Mouse (Mus musculus) heart, adult 9 months (tissue): ENCODE results near the gene Spa17.

Experiments
- DNase-seq, 2 experiments: peaks; one replicate each; pipeline ENCODE4 v3.0.0; 2022; ENCODE audit warnings: low spot score in 2 of 2

Spa17 gene

DNA sequence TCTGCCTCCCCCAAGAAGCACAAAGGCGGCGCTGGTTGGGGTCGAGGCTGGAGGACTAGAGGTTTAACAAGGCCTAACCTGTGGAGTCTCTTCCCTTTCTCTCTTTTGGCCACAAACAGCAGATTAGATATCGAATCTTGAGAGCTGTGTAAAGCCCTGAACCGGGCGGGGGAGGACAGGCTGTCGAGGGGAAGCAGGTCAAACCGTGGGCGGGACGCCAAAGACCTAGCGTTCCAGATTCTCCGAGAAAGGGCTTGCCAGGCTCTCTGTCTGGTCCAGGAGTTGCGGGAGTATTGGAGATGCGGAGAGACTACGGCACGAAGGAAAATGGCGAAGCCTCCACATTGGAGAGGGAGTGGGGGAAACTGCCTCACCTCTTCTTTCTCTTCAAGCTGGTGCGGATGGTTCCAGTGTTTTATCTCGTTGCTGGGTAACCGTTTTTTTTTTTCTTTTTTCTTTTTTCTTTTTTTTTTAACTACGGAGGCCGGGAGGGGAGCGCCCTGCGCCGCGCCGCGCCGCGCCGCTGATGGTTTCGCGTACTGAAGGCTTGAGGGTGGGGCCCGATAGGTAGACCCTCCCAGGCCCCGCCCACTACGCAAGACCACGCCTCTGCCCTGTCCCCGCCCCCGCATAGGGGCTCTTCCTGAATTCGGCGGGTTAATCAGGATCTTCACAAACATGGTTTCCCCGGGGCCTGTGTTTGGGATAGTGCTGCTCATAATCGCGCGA, at the start of gene Spa17:
Gene Spa17, minus strand, starts transcription at position 541 of the 729 bp plus-strand sequence.
- peak; percentile 86 to 90 for DNase-seq

DNA sequence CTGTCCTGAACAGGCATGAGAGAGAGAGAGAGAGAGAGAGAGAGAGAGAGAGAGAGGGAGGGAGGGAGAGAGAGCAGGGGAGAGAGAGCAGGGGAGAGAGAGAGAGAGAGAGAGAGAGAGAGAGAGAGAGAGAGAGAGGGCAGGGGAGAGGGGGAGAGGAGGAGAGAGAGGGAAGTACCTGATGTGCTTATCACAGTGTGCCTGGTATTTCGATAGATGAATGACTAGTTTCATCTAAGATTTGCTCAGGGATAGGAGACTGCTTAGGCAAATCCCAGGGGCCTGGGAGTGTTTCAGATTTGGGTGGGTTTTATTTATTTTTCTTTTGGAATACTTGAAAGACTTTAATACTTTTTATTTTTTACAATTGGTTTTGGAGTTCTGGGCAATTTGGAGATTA, 49.7 kb upstream of the Spa17 start:
- no peak for DNase-seq

GRCm38 (mm10) chr9:37659413-37659812, 45.9 kb upstream of the Spa17 start:
- no peak for DNase-seq

GRCm38 (mm10) chr9:37656931-37657481, 43.5 kb upstream of the Spa17 start, which contains the start of gene Tbrg1:
TSS of gene Tbrg1 (minus strand) at chr9:37657312.
- peak; percentile 87 for DNase-seq

DNA sequence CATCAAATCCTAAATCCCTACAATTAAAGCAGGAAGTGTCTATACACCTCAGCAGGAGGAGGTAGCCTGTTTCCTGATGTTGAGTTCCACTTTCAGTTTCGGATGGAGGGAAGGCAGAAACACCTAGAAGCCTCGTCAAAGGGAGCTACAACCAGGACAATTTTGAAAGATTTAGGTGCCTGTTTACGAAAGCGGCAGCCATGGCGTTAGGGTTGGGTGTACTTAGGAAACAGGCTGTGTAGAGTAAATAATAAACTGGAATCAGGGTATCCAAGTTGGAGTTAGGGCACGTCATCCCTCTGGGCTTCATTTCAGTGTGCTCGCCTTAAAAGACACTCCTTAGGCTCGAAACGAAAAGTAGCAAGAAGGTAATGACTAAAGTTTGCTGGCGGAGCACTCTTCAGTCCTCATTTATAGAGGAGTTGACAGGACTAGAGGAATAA, 42.9 kb upstream of the Spa17 start:
- peak; percentile 7 to 23 for DNase-seq

DNA sequence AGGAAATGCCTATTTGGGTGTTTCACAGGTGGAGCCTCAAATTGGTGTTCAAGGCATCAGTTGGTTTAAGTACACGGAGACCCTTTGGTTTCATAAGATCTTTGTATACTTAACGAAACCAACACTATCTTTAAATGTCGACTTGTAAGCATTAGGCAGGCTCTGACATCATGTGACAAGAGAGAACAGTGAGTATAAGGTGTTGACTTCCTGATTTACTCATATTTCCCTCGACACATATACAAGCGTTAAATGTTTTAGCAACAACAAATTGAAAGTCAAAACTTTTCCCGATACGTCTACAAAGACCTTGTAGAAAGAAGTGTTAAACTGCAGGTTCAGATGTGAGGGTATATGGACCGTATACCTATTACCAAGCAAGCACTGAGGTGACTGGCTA, 42.4 kb upstream of the Spa17 start:
- no peak for DNase-seq

DNA sequence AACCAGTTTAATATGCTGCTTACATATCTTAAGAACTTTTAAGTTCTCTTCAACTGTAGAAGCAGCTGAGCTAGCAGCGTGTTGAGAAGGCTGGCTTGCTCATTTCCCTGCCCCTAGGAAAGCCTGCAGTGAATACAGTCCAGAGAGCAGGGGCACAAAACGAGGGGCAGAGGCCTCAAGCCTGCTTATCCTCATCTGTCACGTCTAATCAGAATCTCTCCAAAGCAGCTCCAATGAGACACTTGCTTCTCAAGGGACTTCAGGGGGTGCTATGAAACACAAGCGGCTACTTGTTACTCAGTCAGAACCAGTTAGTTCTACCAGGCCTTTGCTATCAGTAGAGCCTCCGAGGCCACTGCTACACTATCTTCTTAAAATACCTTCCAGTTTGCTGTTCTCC, 40.3 kb upstream of the Spa17 start:
- no peak for DNase-seq

DNA sequence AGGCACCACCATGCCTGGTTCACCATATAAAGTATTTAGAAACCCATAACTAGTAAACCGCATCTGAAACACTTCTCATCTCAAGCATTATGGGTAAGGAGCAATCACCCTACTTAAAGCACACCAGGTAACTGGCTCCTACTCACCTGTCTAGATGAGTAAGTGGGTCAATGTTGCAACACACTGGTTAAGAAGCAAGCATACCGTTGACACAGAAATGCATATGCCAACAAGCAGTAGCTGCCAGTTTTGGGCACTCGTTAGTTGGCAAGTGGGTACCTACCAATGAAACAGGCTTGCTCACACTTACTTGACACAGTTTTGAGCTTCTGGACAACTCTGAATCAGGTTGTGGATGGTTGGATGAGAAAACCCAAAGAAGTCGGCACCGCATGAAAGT, 37.1 kb upstream of the Spa17 start:
- DNase-seq: no peak

DNA sequence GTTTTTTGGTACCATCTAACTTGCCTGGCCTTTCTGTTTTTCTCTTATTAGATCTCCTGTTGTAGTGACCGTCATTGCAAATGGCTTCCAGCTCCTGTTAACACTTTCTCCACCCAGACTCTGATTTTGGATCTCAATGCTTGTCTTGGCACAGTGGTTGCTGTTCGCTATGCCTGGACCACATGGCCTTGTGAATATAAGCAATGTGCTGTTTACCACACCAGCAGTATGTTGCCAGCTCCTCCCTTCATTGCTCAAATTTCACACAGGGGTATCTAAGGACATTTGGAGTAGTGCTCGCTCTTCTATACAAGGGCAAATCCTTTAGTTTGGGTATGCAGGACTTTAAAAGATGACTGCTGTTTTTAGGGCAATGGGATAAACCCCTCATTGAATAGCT, 32.7 kb upstream of the Spa17 start:
- DNase-seq: no peak

DNA sequence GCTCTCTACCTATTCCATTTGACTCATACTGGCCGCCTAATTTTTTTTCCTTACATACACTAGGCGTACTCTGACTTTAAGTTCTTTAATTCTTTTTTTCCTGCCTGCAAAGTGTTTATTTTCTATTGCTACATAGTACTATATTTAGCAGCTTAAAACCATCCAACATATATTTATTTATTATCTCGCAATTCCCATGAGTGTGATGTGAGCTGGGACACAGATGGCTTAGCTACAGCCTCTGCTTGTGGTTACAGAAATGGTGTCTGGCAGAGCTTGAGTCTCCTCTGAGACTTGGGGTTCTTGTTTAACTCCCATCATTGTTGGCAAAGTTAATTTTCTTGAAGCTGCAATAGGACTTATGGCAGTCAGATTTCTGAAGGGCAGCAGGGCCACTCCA, 25.2 kb upstream of the Spa17 start:
- no peak for DNase-seq

GRCm38 (mm10) chr9:37636800-37637542, 23.4 kb upstream of the Spa17 start:
- no peak for DNase-seq

DNA sequence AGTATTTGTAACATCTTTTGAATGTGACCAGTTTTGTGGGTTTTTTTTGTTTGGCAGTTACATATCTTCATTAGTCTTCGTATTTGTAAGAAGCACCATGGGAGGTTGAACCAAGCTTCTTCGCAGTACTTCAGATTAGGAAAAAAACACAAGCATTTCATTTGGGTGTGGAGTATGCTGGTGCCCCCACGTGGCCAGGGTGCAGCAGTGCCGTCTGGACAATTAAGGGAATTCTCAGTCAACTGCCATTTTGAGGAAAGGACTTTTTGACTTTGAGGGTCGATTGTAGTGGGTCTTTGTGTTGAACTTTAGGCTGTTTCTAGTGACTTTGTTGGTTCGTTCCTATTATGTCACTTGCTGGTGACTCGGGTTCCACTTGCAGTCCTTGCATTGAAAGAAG, 22.8 kb upstream of the Spa17 start:
- peak in 1 of 2 experiments; percentile 15 for DNase-seq

DNA sequence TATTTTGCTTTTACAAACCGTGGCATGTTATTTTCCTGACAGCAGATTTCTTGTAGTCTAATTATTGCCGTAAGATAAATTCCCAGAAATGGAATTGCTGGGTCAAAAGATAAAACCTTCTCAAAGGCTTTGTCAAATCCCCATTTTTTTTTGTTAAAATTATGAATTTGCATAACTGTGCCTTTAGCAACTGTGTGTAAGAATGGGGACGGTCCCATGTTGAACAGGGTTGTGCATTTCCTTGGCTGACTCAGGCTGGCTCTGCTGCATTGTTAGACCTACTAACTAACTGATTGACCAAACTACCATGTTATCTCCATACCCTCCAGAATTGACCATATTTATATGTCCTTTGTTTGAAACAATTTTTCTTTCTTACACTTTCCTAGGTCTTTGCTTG, 20.7 kb upstream of the Spa17 start:
- no peak for DNase-seq

DNA sequence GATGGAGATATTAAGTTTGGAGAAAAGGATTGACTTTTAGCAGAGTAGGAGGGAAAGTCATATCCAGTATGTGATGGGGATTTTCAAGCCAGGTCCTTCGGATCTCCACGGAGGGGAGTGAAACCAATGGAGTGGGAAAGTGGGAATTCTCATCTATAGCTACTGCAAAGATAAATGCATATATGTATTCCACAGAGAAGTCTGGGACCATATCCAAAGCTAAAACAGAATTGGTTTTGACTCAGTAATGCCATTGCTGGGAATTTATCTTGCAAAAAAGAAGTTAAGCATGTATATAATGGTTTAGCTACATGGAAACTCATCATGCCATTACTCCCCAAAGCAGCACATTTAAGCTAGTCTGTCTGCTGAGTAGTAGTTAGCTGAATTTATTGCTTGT, 18.8 kb upstream of the Spa17 start:
- DNase-seq: no peak

DNA sequence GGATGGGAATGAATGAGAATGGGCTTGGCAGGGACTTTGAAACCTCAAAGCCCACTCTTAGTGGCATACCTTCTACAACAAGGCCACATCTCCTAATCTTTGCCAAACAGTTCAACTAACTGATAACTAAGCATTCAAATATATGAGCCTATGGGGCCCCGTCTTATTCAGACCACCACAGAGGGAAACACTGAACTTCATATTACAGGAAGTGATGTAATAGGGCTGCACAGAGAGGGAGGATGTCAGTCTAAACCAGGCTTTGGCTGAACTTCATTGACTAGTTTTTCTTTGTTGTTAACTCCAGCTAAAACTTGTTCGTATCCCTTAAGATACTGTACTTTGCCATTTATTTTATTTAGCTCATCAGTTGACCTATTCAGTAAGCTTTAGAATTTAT, 16.4 kb upstream of the Spa17 start:
- DNase-seq: no peak

DNA sequence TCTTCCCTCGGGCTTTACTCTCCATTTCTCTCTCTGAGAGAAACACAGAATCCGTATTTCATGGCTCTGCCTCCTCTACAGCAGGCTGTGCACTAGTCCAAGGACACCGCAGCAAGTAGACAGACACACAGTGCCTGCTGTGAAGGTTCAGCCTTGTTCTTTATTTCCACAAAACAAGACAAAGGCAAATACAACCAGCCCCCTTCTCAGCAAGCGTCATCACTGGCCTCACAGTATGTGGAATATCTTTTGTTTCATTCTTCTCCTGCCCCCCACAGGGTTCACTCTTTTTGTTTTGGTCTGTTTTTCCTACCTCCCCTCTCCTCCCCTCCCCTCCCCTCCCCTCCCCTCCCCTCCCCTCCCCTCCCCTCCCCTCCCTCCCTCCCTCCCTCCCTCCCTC, 15.1 kb upstream of the Spa17 start:
- DNase-seq: no peak

DNA sequence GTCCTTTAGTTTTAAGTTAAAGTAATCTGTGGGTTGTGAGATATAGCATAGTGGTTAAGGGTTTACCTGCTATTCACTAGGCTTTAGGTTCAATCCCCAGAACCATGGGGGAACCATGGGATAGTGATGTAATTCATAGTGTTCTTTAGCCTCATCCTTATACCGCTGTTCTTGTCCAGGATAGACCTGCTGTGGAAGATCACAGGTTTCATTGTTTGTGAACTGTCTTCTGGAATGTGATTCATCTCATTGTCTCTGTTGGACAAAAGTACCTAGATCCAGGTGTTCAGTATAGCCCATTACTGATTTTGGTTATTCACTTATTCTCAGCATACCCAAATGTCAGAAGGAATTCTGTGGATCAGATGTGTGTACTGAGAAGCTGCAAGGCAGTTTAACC, 13.7 kb upstream of the Spa17 start:
- DNase-seq: no peak

GRCm38 (mm10) chr9:37626103-37626567, 12.6 kb upstream of the Spa17 start:
- peak in 1 of 2 experiments; percentile 20 for DNase-seq

GRCm38 (mm10) chr9:37625641-37626040, 12.1 kb upstream of the Spa17 start:
- DNase-seq: no peak

- DNase-seq: no peak
Measured at GRCm38 (mm10) chr9:37625129-37625528, 11.6 kb upstream of the Spa17 start.

DNA sequence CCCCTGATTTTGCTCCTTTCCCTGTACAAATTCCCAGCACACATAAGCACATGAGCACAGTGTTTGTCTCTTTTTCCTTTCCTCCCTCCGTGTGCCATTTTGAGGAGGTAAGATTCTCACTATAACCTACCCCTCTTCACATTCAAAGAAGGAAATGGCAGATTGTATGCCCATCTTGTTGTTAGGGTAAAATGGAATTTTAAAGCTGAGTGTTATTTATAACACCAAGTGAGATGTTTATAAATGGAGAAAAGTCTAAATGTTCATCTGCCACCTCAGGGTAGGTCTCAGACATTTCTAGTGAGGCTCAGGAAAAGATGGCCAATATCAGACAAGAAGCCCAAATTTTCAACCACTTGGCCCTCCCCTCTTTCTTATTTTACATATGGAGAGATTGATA, 11.0 kb upstream of the Spa17 start:
- DNase-seq: no peak

- no peak for DNase-seq
Measured at GRCm38 (mm10) chr9:37623981-37624380, 10.5 kb upstream of the Spa17 start.

DNA sequence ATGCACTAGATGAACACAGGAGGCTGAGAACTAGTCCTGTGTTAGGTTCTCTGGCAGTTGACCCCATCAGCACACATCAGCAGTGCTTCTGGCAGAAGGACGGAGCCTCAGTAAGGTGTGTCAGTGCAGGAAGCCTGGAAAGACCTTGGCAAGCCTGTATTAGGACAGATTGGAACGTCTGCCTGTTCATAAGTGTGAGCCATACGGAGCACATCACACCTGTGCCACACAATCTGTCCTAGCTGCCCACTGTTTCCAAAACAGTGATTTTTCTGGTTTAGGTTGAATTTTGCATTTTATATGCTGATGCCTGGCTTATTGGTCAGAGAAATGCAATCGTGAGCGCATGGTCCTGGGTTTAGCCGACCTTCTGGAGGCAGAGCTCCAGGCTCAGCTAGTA, 7.8 kb upstream of the Spa17 start:
- no peak for DNase-seq
